Mouse (Mus musculus): Measurements from ENCODE around the gene Ank. TPM values are rescaled to one million over a fixed set of nuclear protein-coding genes. Genes with fewer than 3 reads are reported as not detected.

Ank gene
- polyA plus RNA-seq, 1 experiment from 2014 or later = 16.2 TPM

GRCm38 (mm10) chr15:27432851-27433615 is 33.4 kb upstream of the Ank start:
- no peak overlapping the region for H3K9ac ChIP-seq (ENCODE audit: low read length)
- H3K27ac ChIP-seq (replicated peaks) = no peak overlapping the region
- no peak for DNase-seq (ENCODE audit: low spot score)
- no peaks in the 10 kb centered on the region for H3K9me3 ChIP-seq (ENCODE audit: control insufficient read depth, low read length)
- H3K4me3 ChIP-seq (ENCODE audit: low read depth, low read length) = no peak overlapping the region
- H3K27me3 ChIP-seq (ENCODE audit: control insufficient read depth, insufficient read depth, low read length) = no peaks in the 10 kb centered on the region
- no peak for TF ChIP-seq CTCF (IDR thresholded peaks at IDR 0.05; ENCODE audit: low read depth)
- no peaks in the 10 kb centered on the region for H3K36me3 ChIP-seq (ENCODE audit: control insufficient read depth, insufficient read depth, low read length)
- ATAC-seq (ENCODE audit: low FRiP score, low TSS enrichment) = peak; percentile 2; the same call in 1 of the 2 replicates
- H3K4me1 ChIP-seq (replicated peaks; ENCODE audit: control insufficient read depth, insufficient read depth) = no peaks in the 10 kb centered on the region
- WGBS = 70% methylated on average over 3 of the region's 4 CpGs
- H3K4me2 ChIP-seq (replicated peaks; ENCODE audit: low read depth) = no peak overlapping the region

DNA sequence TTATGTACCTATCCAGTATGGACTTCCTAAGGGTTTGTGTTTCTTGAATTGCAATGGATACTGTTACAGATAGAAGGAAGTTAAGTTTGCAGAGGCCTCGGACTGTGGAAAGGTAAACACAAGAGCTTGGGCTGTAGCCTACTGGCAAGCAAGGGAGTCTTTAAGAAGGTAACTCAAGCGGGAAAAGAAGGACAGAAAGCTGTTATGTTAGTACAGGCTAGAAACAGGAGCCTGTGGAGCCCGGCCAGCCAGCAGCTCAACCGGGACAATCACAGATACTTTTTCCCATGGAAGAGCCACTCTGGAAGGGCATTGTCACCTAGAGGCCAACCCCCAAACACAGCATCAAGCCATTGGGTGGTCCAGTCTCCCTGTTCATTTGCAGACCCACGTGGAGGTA is 31.1 kb upstream of the Ank start:
- no peaks in the 10 kb centered on the region for H3K27me3 ChIP-seq (ENCODE audit: control insufficient read depth, insufficient read depth, low read length)
- no peak for TF ChIP-seq EP300 (optimal IDR thresholded peaks at IDR 0.05)
- no peak for TF ChIP-seq CTCF (IDR thresholded peaks at IDR 0.05; ENCODE audit: low read depth)
- H3K9me3 ChIP-seq (ENCODE audit: control insufficient read depth, low read length) = no peaks in the 10 kb centered on the region
- ATAC-seq (ENCODE audit: low FRiP score, low TSS enrichment) (no peak), DNase-seq (ENCODE audit: low spot score) (no peak)
- H3K4me1 ChIP-seq (replicated peaks; ENCODE audit: control insufficient read depth, insufficient read depth) = no peaks in the 10 kb centered on the region
- H3K4me3 ChIP-seq (ENCODE audit: low read depth, low read length) = no peak overlapping the region
- no peak overlapping the region for H3K4me2 ChIP-seq (replicated peaks; ENCODE audit: low read depth)
- no peaks in the 10 kb centered on the region for H3K36me3 ChIP-seq (ENCODE audit: control insufficient read depth, insufficient read depth, low read length)
- no peak overlapping the region for H3K27ac ChIP-seq (replicated peaks)
- no peak overlapping the region for H3K9ac ChIP-seq (ENCODE audit: low read length)
- 71% methylated on average over 5 of the region's 5 CpGs for WGBS

- no peaks in the 10 kb centered on the region for H3K4me1 ChIP-seq (replicated peaks; ENCODE audit: control insufficient read depth, insufficient read depth)
- no peak overlapping the region for H3K9ac ChIP-seq (ENCODE audit: low read length)
- no peaks in the 10 kb centered on the region for H3K27me3 ChIP-seq (ENCODE audit: control insufficient read depth, insufficient read depth, low read length)
- H3K36me3 ChIP-seq (ENCODE audit: control insufficient read depth, insufficient read depth, low read length) = no peaks in the 10 kb centered on the region
- no peak for ATAC-seq (ENCODE audit: low FRiP score, low TSS enrichment)
- H3K4me3 ChIP-seq (ENCODE audit: low read depth, low read length) = no peak overlapping the region
- TF ChIP-seq CTCF (IDR thresholded peaks at IDR 0.05; ENCODE audit: low read depth) (no peak), EP300 (optimal IDR thresholded peaks at IDR 0.05) (no peak)
- no peak overlapping the region for H3K27ac ChIP-seq (replicated peaks)
- H3K9me3 ChIP-seq (ENCODE audit: control insufficient read depth, low read length) = no peaks in the 10 kb centered on the region
- DNase-seq (ENCODE audit: low spot score) = peak; percentile 16
- no peak overlapping the region for H3K4me2 ChIP-seq (replicated peaks; ENCODE audit: low read depth)
- WGBS = 62% methylated on average over 4 of the region's 4 CpGs
These were observed 30.3 kb upstream of the Ank start for GRCm38 (mm10) chr15:27436194-27436593.

DNA sequence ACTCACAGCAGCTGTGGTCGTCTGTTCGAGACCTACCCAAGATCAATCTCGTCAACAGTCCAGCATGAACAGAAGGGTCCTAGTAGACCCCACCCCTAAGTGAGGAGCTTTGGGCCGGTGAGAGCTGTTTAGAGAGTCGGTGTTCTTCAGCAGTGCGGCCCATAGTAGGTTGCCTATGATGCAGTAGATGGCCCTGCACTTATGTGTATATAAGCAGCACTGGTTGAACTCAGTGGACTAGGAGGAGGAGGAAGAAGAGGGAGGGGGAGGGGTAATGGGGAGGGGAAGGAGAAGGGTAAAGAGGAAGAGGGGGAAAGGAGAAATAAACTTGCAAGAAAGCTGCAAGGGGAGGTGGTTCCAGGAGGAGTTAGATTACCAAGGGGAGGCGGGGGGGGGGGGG is 25.4 kb upstream of the Ank start:
- no peaks in the 10 kb centered on the region for H3K36me3 ChIP-seq (ENCODE audit: control insufficient read depth, insufficient read depth, low read length)
- H3K4me1 ChIP-seq (replicated peaks; ENCODE audit: control insufficient read depth, insufficient read depth) = no peaks in the 10 kb centered on the region
- TF ChIP-seq CTCF (IDR thresholded peaks at IDR 0.05; ENCODE audit: low read depth) (no peak), EP300 (optimal IDR thresholded peaks at IDR 0.05) (no peak)
- H3K9me3 ChIP-seq (ENCODE audit: control insufficient read depth, low read length) = no peaks in the 10 kb centered on the region
- no peak overlapping the region for H3K4me2 ChIP-seq (replicated peaks; ENCODE audit: low read depth)
- DNase-seq (ENCODE audit: low spot score) (no peak), ATAC-seq (ENCODE audit: low FRiP score, low TSS enrichment) (no peak)
- WGBS = 86% methylated on average over 6 of the region's 7 CpGs
- no peaks in the 10 kb centered on the region for H3K27me3 ChIP-seq (ENCODE audit: control insufficient read depth, insufficient read depth, low read length)
- no peak overlapping the region for H3K9ac ChIP-seq (ENCODE audit: low read length)
- H3K4me3 ChIP-seq (ENCODE audit: low read depth, low read length) = no peak overlapping the region
- no peak overlapping the region for H3K27ac ChIP-seq (replicated peaks)

GRCm38 (mm10) chr15:27441529-27441928 is 24.9 kb upstream of the Ank start:
- no peak for DNase-seq (ENCODE audit: low spot score)
- H3K4me2 ChIP-seq (replicated peaks; ENCODE audit: low read depth) = no peak overlapping the region
- WGBS = 46% methylated on average over 4 of the region's 4 CpGs
- ATAC-seq (ENCODE audit: low FRiP score, low TSS enrichment) = no peak
- no peak overlapping the region for H3K9ac ChIP-seq (ENCODE audit: low read length)
- H3K4me3 ChIP-seq (ENCODE audit: low read depth, low read length) = no peak overlapping the region
- H3K27ac ChIP-seq (replicated peaks) = no peak overlapping the region
- H3K4me1 ChIP-seq (replicated peaks; ENCODE audit: control insufficient read depth, insufficient read depth) = no peaks in the 10 kb centered on the region
- H3K27me3 ChIP-seq (ENCODE audit: control insufficient read depth, insufficient read depth, low read length) = no peaks in the 10 kb centered on the region
- H3K9me3 ChIP-seq (ENCODE audit: control insufficient read depth, low read length) = no peaks in the 10 kb centered on the region
- TF ChIP-seq CTCF (IDR thresholded peaks at IDR 0.05; ENCODE audit: low read depth) = no peak
- no peak for TF ChIP-seq EP300 (optimal IDR thresholded peaks at IDR 0.05)
- no peaks in the 10 kb centered on the region for H3K36me3 ChIP-seq (ENCODE audit: control insufficient read depth, insufficient read depth, low read length)

DNA sequence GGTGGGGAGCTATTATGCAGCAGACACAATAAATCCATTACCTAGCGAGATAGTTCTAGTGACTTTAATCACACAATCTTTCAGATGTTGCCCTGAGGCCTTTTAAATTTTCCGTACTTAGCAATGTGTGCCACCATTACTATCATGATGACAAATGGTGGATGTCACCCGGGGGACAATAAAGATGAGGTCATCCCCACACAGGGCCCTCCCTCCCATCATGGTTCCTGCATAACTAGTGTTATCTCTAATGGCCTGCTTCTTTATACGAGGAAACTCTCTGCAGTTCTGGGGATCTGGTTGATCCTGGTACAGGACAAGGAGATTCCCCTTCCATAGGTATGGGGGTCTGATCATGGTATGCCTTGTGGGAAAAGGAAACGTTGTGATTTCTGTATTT is 24.5 kb upstream of the Ank start:
- H3K9me3 ChIP-seq (ENCODE audit: control insufficient read depth, low read length) = no peaks in the 10 kb centered on the region
- H3K27ac ChIP-seq (replicated peaks) = no peak overlapping the region
- no peak overlapping the region for H3K4me2 ChIP-seq (replicated peaks; ENCODE audit: low read depth)
- H3K9ac ChIP-seq (ENCODE audit: low read length) = no peak overlapping the region
- ATAC-seq (ENCODE audit: low FRiP score, low TSS enrichment) = no peak
- H3K4me1 ChIP-seq (replicated peaks; ENCODE audit: control insufficient read depth, insufficient read depth) = no peaks in the 10 kb centered on the region
- TF ChIP-seq CTCF (IDR thresholded peaks at IDR 0.05; ENCODE audit: low read depth) = no peak
- no peak for TF ChIP-seq EP300 (optimal IDR thresholded peaks at IDR 0.05)
- H3K4me3 ChIP-seq (ENCODE audit: low read depth, low read length) = no peak overlapping the region
- no peak for DNase-seq (ENCODE audit: low spot score)
- no peaks in the 10 kb centered on the region for H3K27me3 ChIP-seq (ENCODE audit: control insufficient read depth, insufficient read depth, low read length)
- 53% methylated on average over 5 of the region's 5 CpGs for WGBS
- H3K36me3 ChIP-seq (ENCODE audit: control insufficient read depth, insufficient read depth, low read length) = no peaks in the 10 kb centered on the region
